Mouse (Mus musculus) small intestine, adult 2 months (tissue): ENCODE measurements at regions not wholly inside any gene's neighbourhood (a gene's known extent, or its start where the extent isn't known, plus 50 kb on each side); places are given as distances from the start of the nearest gene placed in this dataset.

Experiments
- CTCF ChIP-seq: fragments of 200-500 bp; IDR thresholded peaks from 2 replicates; pipeline ENCODE4 v1.5.1; 2012; ENCODE audit warnings: low read depth, mild to moderate bottlenecking, control low read depth, inconsistent platforms, low read length, moderate library complexity, mixed read lengths; ENCODE audit not compliant: insufficient replicate concordance, insufficient read length; ENCODE audit errors: extremely low read depth
- POLR2A ChIP-seq: fragments of 200-500 bp; IDR thresholded peaks from 2 replicates; pipeline ENCODE4 v1.6.1; 2012; ENCODE audit warnings: low read depth, mild to moderate bottlenecking, control low read depth, inconsistent platforms, low read length, moderate library complexity

DNA sequence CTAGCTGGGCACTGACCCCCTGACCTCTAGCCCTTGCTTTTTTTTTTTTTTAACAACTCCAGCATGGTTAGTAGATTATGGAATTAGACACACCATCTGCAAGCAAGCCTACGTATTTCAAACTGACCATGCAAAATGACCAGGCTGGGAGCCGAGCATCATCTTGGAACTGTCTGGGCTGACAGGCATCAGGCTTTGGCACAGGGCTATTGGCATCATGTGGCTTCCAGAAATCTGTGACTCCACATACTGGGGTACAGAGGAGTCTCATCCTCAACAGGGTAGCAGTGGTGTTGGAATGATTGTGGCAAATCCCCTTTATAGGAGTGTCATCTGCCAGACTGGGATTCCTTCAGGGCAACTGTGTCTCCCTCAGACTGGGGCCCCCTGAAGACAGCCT, 152.7 kb upstream of the Mocs1 start:
- TF ChIP-seq CTCF = no peak
- TF ChIP-seq POLR2A = no peak
